Mouse (Mus musculus): ENCODE data around the gene Lrp5. TPM values are rescaled to one million over a fixed set of nuclear protein-coding genes. Genes with fewer than 3 reads are reported as not detected.
A peak's percentile ranks its signal among the peaks of the same experiment; 100 is the strongest.

Gene Lrp5
- polyA plus RNA-seq (2021) = 44.9 TPM

DNA sequence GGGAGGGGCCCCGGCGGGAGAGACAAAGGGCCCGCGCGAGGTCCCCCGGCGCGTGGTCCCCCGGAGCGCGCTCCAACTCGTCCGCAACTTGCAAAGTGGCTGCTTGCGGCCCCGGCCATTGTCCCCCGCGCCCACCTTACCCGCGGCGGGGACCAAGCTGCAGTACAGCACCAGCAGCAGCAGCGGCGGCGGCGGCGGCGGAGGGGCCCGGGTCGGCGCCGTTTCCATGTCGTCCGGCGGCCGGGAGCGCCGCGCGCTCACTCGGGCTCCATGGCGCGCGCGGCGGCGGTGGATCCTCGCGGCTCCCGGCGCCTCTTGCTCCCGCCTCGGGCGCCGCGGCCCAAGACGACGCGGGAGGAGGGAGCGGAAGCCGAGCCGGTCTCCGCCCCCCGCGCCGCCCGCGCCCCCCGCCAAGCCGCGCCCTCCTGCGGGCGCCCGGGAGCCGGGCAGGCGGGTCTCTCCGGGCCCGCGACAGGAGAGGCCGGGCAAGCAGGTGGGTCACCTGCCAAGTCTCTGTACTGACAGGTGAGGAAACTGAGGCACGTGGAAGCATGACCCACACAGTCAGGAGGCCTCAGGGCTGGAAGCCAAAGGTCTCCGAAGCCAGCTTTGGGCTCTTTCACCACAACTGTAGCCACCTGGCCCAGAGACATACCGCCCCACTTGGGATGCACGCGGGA is at the start of gene Lrp5:
Lrp5 (minus strand) TSS at position 350 of the 680 bp plus-strand sequence.
- POLR2A ChIA-PET = no interaction called here

DNA sequence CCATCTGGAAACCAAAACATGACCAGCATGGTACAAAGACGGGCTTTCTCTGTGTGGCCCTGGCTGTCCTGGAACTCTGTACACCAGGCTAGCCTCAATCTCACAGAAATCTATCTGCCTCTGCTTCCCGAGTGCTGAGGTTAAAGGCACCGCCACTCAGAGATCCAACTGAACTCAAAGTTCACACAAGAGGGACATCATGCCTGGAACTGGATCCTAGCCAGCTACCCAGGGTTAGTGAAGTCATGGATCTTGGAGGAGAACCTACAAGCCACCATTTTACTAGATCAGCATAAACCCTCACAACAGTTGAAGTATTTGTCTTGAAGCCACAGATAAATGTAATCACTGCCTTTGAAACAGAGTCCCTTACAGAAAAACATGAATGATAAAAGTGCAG is 49.6 kb upstream of the Lrp5 start:
- no peak for TF ChIP-seq CTCF (IDR thresholded peaks at IDR 0.05)
- ChIA-PET POLR2A (interaction anchor here (0.6 kb wide), 1 partner anchor 16 kb away, joined by 8 read pairs; no protein-coding TSS in a partner anchor), CTCF (interaction anchor here (1.5 kb wide), 1 partner anchor 113 kb away, joined by 3 read pairs; no protein-coding TSS in a partner anchor)
- in situ Hi-C loops (cut with MboI; ENCODE audit: low pct_unique_long_range_greater_than_20kb) = no loop called here
- H3K27me3 ChIP-seq = peaks cover 19% of the 10 kb centered on the region
- ATAC-seq (no peak), DNase-seq (ENCODE audit: low read depth, low spot score) (no peak)

More for the DNA sequence above, at the start of gene Lrp5:
- no peaks in the 10 kb centered on the region for H3K27me3 ChIP-seq
- DNase-seq (ENCODE audit: low read depth, low spot score) = no peak
- in situ Hi-C loops (cut with MboI; ENCODE audit: low pct_unique_long_range_greater_than_20kb) = no loop called here
- no peak for TF ChIP-seq CTCF (IDR thresholded peaks at IDR 0.05)
- peak; percentile 27 for ATAC-seq
- CTCF ChIA-PET = no interaction called here

DNA sequence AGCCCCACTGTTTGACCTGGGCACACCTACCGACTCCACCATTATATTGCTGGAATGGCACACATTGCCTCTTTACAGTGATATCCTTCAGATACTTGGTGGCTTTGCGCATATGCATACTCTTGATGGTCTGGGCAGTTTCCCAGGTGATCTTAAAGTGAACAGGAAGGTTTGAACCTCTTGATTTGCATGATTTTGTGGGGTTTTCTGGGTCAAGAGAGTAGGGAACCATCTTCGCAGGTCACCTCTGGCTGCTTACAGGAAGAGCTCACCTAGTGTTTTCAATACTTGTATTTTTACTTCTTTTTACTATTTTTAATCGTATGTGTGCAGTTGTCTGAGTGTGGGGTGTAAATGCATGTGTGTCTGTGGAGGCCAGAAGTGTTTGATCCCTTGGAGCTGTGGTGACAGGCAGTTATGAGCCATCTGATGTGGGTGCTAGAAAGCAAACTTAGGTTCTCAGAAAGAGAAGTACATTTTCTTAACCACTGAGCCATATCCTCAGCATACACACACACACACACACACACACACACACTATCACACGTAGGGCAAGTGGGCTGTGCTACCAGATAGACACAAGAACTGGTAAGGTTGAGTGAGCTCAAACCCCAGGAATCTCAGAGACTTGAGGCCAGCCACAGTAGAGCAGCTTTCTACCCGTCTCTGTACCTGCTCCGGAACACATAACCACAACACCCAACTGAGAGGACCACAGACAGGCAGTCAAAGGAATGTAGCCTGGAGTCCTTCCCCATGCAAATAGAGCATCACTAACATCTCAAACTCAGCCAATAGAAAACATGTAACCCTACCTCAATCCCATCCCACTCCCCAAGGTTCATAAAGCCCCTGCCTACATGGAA is 44.6 kb upstream of the Lrp5 start:
- DNase-seq (ENCODE audit: low read depth, low spot score) = no peak
- no peak for TF ChIP-seq CTCF (IDR thresholded peaks at IDR 0.05)
- ChIA-PET POLR2A (no interaction called here), CTCF (interaction anchor here (1.4 kb wide), 1 partner anchor 13 kb away, joined by 3 read pairs; no protein-coding TSS in a partner anchor)
- ATAC-seq = no peak
- H3K27me3 ChIP-seq = peaks cover 14% of the 10 kb centered on the region
- in situ Hi-C loops (cut with MboI; ENCODE audit: low pct_unique_long_range_greater_than_20kb) = no loop called here

GRCm38 (mm10) chr19:3728901-3729300 is 42.5 kb upstream of the Lrp5 start:
- peak; percentile 46 for TF ChIP-seq CTCF (IDR thresholded peaks at IDR 0.05)
- ATAC-seq = no peak
- CTCF ChIA-PET = no interaction called here
- in situ Hi-C loops (cut with MboI; ENCODE audit: low pct_unique_long_range_greater_than_20kb) = no loop called here
- DNase-seq (ENCODE audit: low read depth, low spot score) = no peak
- H3K27me3 ChIP-seq = no peaks in the 10 kb centered on the region
- POLR2A ChIA-PET = interaction anchor here (0.8 kb wide), 1 partner anchor 173 kb away, joined by 3 read pairs; no protein-coding TSS in a partner anchor

DNA sequence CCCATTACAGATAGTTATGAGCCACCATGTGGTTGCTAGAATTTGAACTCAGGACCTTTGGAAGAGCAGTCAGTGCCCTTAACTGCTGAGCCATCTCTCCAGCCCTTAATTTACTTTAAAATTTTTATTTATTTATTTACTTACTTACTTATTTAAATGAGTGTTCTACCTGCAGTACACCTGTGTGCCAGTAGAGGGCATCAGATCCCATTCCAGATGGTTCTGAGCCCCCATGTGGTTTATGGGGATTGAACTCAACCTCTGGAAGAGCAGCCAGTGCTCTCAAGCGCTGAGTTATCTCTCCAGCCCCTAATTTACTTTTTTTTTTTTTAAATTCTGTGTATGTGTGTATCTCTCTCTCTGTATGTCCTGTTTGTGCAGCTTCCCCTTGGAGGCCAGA is 38.4 kb upstream of the Lrp5 start:
- POLR2A ChIA-PET = interaction anchor here (0.6 kb wide), 1 partner anchor 292 kb away, joined by 5 read pairs; no protein-coding TSS in a partner anchor
- peak; percentile 83 for TF ChIP-seq CTCF (IDR thresholded peaks at IDR 0.05)
- no peaks in the 10 kb centered on the region for H3K27me3 ChIP-seq
- DNase-seq (ENCODE audit: low read depth, low spot score) (no peak), ATAC-seq (no peak)
- in situ Hi-C loops (cut with MboI; ENCODE audit: low pct_unique_long_range_greater_than_20kb) = no loop called here
- CTCF ChIA-PET = interaction anchor here (0.7 to 1.3 kb wide), 2 partner anchors 21 to 53 kb away, joined by 3 read pairs; no protein-coding TSS in a partner anchor

DNA sequence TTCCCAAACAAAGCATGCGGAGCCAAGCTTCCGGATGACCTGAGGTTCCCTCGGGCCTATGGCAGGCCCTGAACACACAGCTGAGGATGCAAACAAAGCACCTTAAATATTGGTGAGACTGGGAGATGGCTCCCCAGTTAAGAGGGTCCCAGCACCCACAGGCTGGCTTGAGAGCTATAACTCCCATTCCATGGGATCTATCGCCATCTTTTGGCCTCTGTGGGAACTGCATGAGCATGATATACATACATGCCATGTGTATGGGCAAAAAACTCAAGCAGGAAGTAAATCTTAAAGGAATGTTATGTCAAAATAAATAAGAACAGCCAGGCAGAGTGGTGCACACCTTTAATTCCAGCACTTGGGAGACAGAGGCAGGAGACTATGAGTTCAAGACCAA is 37.5 kb upstream of the Lrp5 start:
- ChIA-PET POLR2A (no interaction called here), CTCF (interaction anchor here (1.0 kb wide), 1 partner anchor 25 kb away, joined by 3 read pairs; no protein-coding TSS in a partner anchor)
- TF ChIP-seq CTCF (IDR thresholded peaks at IDR 0.05) = peak; percentile 80
- DNase-seq (ENCODE audit: low read depth, low spot score) (no peak), ATAC-seq (no peak)
- H3K27me3 ChIP-seq = no peaks in the 10 kb centered on the region
- in situ Hi-C loops (cut with MboI; ENCODE audit: low pct_unique_long_range_greater_than_20kb) = no loop called here

DNA sequence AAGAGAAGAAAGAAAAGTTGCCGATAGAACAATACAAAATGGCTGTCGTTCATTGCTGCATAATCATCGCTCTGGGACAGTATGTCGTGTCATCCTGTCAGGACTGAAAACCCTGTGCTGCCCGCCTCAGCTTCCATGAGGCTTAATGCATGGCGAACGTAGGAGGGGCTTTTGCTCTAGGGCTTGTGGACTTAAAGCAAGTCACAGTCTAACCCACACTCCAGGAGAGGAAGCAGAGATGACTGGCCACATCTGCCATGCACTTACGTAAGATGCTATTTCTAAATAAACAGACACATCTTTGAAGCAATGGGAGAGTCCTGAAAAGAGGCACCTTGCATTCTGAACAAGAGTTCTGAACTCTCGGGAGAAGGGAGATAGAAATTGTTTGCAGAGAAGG is 36.8 kb upstream of the Lrp5 start:
- no peak for ATAC-seq
- ChIA-PET CTCF (no interaction called here), POLR2A (no interaction called here)
- H3K27me3 ChIP-seq = no peaks in the 10 kb centered on the region
- no peak for DNase-seq (ENCODE audit: low read depth, low spot score)
- in situ Hi-C loops (cut with MboI; ENCODE audit: low pct_unique_long_range_greater_than_20kb) = no loop called here
- TF ChIP-seq CTCF (IDR thresholded peaks at IDR 0.05) = no peak

DNA sequence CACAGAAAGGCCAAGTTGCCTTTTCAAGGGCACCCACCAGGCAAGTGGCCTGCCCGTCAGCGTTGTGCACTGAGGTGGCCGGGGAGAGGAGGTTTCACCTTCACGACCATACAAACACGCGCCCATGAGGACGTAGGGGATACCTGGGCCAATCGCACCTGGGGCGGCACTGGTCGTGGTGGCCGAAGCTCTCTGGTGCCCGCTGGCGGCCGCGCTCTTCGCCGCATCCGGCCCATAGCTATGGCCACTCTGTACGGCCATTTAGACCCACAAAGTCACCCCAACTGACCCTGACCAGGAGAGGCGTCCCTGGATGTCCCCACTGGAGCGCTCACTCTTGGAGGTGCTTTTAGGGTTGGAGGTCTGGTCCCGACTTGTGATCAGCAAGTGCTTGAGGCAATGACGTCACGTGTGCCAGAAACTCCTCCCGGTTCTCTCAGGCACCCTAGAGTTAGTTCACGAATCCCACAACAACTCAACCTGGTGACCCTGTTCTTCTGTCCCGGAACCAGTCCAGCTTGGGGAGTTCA is 33.1 kb upstream of the Lrp5 start:
- no peak for DNase-seq (ENCODE audit: low read depth, low spot score)
- ATAC-seq = no peak
- in situ Hi-C loops (cut with MboI; ENCODE audit: low pct_unique_long_range_greater_than_20kb) = no loop called here

GRCm38 (mm10) chr19:3718481-3719361 is 32.4 kb upstream of the Lrp5 start:
- POLR2A ChIA-PET = no interaction called here
- ATAC-seq (no peak), DNase-seq (ENCODE audit: low read depth, low spot score) (no peak)
- no peaks in the 10 kb centered on the region for H3K27me3 ChIP-seq
- CTCF ChIA-PET = interaction anchor here (1.1 to 3.0 kb wide), 5 partner anchors 8 to 103 kb away, joined by 3 to 21 read pairs (median 3); no protein-coding TSS in a partner anchor
- in situ Hi-C loops (cut with MboI; ENCODE audit: low pct_unique_long_range_greater_than_20kb) = no loop called here
- TF ChIP-seq CTCF (IDR thresholded peaks at IDR 0.05) = no peak

More for the DNA sequence above, 33.1 kb upstream of the Lrp5 start:
- peak; percentile 58 for TF ChIP-seq CTCF (IDR thresholded peaks at IDR 0.05)
- POLR2A ChIA-PET = no interaction called here
- CTCF ChIA-PET = interaction anchor here (1.1 to 3.0 kb wide), 5 partner anchors 9 to 104 kb away, joined by 3 to 21 read pairs (median 3); no protein-coding TSS in a partner anchor
- H3K27me3 ChIP-seq = no peaks in the 10 kb centered on the region

DNA sequence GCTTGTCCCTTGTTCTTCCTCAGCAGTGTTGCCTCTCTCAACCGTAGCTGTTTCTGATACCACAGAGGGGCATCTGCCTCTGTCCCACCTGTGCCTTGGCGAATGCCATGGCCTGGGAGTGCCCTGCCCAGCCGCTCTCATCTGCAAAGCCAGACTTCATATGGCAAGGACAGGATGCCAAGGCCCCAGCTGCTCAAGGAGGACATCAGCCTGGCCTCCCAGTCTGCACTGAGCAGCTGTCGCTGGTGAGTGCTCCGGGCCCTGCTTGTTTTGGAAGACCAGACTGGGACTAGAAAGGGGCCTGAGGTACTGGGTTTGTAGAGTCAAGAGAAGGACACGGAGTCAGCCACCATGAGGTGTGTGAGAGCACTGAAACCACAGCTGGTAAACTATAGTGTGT is 28.0 kb upstream of the Lrp5 start:
- no peak for ATAC-seq

More for the DNA sequence above, 28.0 kb upstream of the Lrp5 start:
- TF ChIP-seq CTCF (IDR thresholded peaks at IDR 0.05) = no peak
- H3K27me3 ChIP-seq = no peaks in the 10 kb centered on the region
- ChIA-PET CTCF (interaction anchor here (1.2 kb wide), 1 partner anchor 90 kb away, joined by 3 read pairs; no protein-coding TSS in a partner anchor), POLR2A (no interaction called here)
- no peak for DNase-seq (ENCODE audit: low read depth, low spot score)
- in situ Hi-C loops (cut with MboI; ENCODE audit: low pct_unique_long_range_greater_than_20kb) = no loop called here
